Mouse (Mus musculus) stomach, embryonic 15.5 days (tissue): ENCODE data around the gene Gemin4. TPM values are rescaled to one million over a fixed set of nuclear protein-coding genes. Genes with fewer than 3 reads are reported as not detected.

ENCODE experiments used
- ATAC-seq: fragments of 200-750 bp; cut with Nextera tagmentation; 2 replicates; pipeline ENCODE4 v1.8.0; 2017; ENCODE audit warnings: low read depth, moderate number of reproducible peaks, moderate TSS enrichment; ENCODE audit not compliant: insufficient read depth, low FRiP score
- H3K27ac ChIP-seq: fragments of 300-500 bp; sonication (generic); 2 replicates; pipeline ENCODE4 v1.5.1; 2015; ENCODE audit warnings: mild to moderate bottlenecking, inconsistent platforms
- H3K27me3 ChIP-seq: fragments of 300-500 bp; sonication (generic); replicated peaks from 2 replicates; pipeline ENCODE4 v1.6.1; 2015; ENCODE audit warnings: inconsistent platforms
- H3K36me3 ChIP-seq: fragments of 300-500 bp; sonication (generic); 2 replicates; pipeline ENCODE4 v1.6.1; 2015; ENCODE audit warnings: inconsistent platforms
- H3K4me1 ChIP-seq: fragments of 300-500 bp; sonication (generic); 2 replicates; pipeline ENCODE4 v1.6.1; 2015; ENCODE audit warnings: inconsistent platforms
- H3K4me2 ChIP-seq: fragments of 300-500 bp; sonication (generic); 2 replicates; pipeline ENCODE4 v1.6.1; 2015; ENCODE audit warnings: mild to moderate bottlenecking, inconsistent platforms
- H3K4me3 ChIP-seq: fragments of 300-500 bp; sonication (generic); replicated peaks from 2 replicates; pipeline ENCODE4 v1.5.1; 2015; ENCODE audit warnings: inconsistent platforms
- H3K9ac ChIP-seq: fragments of 300-500 bp; sonication (generic); 2 replicates; pipeline ENCODE4 v1.6.1; 2015; ENCODE audit warnings: inconsistent platforms
- H3K9me3 ChIP-seq: fragments of 300-500 bp; sonication (generic); 2 replicates; pipeline ENCODE4 v1.6.1; 2016; ENCODE audit warnings: inconsistent platforms
- WGBS: fragments of 180-500 bp; shearing (Covaris S2); methylation state at CpG from one replicate; pipeline ENCODE4 v1.1.7; 2015; 5-methylcytosine and 5-hydroxymethylcytosine counted together
- polyA plus RNA-seq: library from polyadenylated mRNA; unstranded; fragments of >200 nt; fragmentation: Nextera tagmentation; extraction: Ambion mirVana; gene quantifications from 2 replicates; pipeline ENCODE4 v1.2.1, GENCODE M21; 2015

Gemin4 gene
- polyA plus RNA-seq, 1 experiment from 2014 or later, result 27.9 TPM

DNA sequence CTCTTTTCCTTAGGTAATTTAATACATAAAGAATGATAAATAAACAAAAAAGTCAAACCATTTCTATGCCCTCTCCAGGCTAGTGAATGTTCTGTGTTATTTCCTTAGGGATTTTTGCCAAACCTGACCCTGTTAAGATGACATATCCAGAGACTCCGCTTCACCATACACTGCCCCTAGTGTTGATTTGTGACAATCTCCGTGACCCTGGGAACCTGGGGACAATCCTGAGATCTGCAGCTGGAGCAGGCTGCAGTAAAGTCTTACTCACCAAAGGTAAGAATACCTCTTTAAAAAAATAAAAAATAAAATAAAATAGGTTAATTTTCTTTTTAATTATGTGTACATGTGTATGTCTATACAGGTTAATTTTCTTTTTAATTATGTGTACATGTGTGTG, 29.8 kb upstream of the Gemin4 start:
- no peak for ATAC-seq
- H3K27me3 ChIP-seq, result no peaks in the 10 kb centered on the region
- H3K9me3 ChIP-seq, result no peaks in the 10 kb centered on the region
- no peak overlapping the region for H3K4me3 ChIP-seq
- 57% methylated on average over 2 of the region's 2 CpGs for WGBS
- H3K36me3 ChIP-seq, result peaks cover 14% of the 10 kb centered on the region
- H3K27ac ChIP-seq, result no peak overlapping the region
- H3K9ac ChIP-seq, result no peak overlapping the region
- 0 out of 2 replicates have a peak, but pooled peaks cover 6% of the 10 kb centered on the region for H3K4me1 ChIP-seq
- no peak overlapping the region for H3K4me2 ChIP-seq

DNA sequence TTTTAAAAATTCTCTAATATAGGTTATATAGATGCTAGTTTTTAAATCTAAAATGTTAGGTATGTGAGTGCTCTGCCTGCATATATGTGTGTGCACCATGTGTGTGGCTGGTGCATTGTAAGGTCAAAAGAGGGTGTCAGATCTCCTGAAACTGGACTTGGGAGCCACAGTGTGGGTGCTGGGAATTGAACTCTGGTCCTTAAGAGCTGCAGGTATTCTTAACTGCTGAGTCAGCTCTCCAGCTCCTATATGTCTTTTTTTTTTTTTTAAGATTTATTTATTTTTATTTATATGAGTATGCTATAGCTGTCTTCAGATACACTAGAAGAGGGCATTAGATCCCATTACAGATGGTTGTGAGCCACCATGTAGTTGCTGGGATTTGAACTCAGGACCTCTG, 29.0 kb upstream of the Gemin4 start:
- ATAC-seq, result no peak
- no peak overlapping the region for H3K4me3 ChIP-seq
- H3K4me1 ChIP-seq, result 0 out of 2 replicates have a peak, but pooled peaks cover 6% of the 10 kb centered on the region
- H3K4me2 ChIP-seq, result no peak overlapping the region
- no peak overlapping the region for H3K27ac ChIP-seq
- H3K36me3 ChIP-seq, result peaks cover 14% of the 10 kb centered on the region
- H3K27me3 ChIP-seq, result no peaks in the 10 kb centered on the region
- no peak overlapping the region for H3K9ac ChIP-seq
- no peaks in the 10 kb centered on the region for H3K9me3 ChIP-seq

DNA sequence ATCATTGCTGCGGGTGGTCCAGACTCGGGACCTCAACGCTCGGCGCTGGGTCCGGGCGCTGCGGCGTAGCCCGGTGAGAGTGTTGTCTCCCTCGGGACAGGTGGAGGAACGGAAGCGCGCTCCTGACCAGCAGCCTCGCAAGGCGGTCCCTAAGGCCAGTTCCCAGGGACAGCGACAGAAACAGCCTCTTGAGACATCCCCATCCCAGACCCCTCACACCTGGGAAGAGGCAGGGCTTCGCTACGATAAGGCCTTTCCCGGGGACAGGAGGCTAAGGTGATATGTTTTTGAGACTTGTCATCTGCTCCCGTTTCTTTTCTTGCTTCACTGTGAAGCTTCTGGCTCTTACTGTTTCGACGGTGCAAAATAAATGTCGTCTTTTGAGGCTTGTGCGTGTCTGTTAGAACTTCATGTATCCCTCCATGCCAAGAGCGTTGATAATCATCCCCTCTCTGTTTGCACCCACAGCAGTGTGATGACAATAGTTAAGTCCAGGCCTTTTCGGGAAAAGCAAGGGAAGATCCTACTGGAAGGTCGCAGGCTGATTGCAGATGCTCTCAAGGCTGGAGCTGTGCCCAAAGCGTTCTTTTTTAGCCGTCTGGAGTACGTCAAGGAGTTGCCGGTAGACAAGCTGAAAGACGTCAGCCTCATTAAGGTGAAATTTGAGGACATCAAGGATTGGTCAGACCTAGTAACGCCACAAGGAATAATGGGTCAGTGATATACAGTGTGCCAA, 26.5 kb upstream of the Gemin4 start:
- ATAC-seq, result no peak; the same call in 1 of the 2 replicates
- Histone ChIP-seq H3K4me2 (peak overlapping the region; percentile 80), H3K27ac (peak overlapping the region; percentile 74), H3K4me1 (0 out of 2 replicates have a peak, but pooled peaks cover 6% of the 10 kb centered on the region), H3K4me3 (peak overlapping the region; percentile 86), H3K36me3 (peaks cover 11% of the 10 kb centered on the region), H3K27me3 (no peaks in the 10 kb centered on the region), H3K9ac (peak overlapping the region; percentile 83), H3K9me3 (no peaks in the 10 kb centered on the region)
- 2% methylated on average over 34 of the region's 34 CpGs for WGBS

DNA sequence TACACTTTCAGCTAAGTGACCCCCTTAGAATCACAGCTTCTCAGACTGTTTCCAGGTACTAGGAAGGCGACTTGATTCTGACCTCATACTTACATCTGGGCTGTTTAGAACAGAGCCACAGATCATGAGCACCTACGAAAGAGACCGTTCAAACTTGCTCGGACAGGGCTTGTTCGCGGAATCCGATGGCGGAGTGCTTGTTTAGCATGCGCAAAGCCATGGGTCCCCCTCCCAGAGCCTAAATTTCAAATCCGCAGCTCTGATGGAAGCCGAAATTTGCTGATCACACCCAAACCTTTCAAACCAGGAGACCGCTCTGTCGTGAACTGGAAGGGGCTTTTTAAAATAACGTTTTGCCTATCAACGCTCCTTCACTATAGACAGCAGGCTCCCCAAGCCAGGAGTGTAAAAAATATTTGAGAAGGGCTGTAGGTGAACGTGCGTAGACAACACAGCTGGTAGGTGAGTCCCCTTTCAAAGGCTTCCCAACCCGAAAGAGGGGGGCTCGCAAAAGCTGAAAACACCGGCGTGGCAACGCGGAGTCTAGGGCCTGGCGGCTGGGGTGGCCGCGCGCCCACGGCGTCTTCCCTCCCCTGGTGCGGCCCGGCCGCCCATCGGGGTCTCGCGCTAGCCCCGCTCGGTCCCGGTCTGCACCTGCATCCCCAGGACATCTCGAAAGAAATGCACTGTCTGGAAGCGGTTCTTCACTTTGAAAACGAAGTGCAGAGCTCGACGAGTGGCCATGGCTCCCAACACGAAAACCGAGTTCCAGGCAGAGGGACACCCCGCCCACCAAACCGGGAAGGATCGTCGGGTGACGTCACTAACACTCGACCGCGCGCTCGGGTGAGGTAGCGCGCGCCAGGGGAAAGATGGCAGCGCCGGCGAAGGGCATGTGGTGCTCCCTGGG, 25.7 kb upstream of the Gemin4 start, which contains the start of the genes Mrm3 and Glod4:
Gene Mrm3 (plus strand): TSS at position 815 of the 910 bp plus-strand sequence.
Gene Glod4 (minus strand): TSS at position 825 of the 910 bp plus-strand sequence.
- peak; percentile 81 for ATAC-seq
- Histone ChIP-seq H3K36me3 (peaks cover 11% of the 10 kb centered on the region), H3K4me3 (peak within 1 kb of the TSS; percentile 86), H3K4me2 (peak within 1 kb of the TSS; percentile 80), H3K9me3 (no peaks in the 10 kb centered on the region), H3K27me3 (no peaks in the 10 kb centered on the region), H3K27ac (peak within 1 kb of the TSS; percentile 74), H3K4me1 (0 out of 2 replicates have a peak, but pooled peaks cover 6% of the 10 kb centered on the region), H3K9ac (peak within 1 kb of the TSS; percentile 83)
- WGBS, result under 1% methylated on average over 61 of the region's 61 CpGs

DNA sequence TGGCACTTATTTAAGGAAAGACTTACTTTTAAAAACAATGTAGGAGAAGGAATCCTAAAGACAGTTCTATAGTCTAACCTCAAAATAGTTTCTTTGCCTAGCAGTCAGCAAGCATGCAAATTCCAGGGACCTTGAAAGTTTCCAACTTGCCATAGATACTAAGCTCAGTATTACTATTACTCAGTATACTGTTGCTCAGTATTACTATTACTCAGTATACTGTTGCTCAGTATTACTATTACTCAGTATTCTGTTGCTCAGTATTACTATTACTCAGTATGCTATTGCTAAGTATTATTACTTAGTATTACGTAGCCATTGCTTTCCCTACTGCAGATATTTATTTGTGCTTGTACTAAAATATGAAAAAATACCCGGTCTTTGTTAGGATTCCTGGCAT, 22.3 kb upstream of the Gemin4 start:
- WGBS, result 92% methylated on average over 2 of the region's 2 CpGs
- H3K36me3 ChIP-seq, result peaks cover 11% of the 10 kb centered on the region
- H3K4me3 ChIP-seq, result no peak overlapping the region
- H3K4me2 ChIP-seq, result no peak overlapping the region
- no peak for ATAC-seq
- no peak overlapping the region for H3K9ac ChIP-seq
- no peaks in the 10 kb centered on the region for H3K27me3 ChIP-seq
- 0 out of 2 replicates have a peak, but pooled peaks cover 3% of the 10 kb centered on the region for H3K4me1 ChIP-seq
- no peaks in the 10 kb centered on the region for H3K9me3 ChIP-seq
- H3K27ac ChIP-seq, result no peak overlapping the region

DNA sequence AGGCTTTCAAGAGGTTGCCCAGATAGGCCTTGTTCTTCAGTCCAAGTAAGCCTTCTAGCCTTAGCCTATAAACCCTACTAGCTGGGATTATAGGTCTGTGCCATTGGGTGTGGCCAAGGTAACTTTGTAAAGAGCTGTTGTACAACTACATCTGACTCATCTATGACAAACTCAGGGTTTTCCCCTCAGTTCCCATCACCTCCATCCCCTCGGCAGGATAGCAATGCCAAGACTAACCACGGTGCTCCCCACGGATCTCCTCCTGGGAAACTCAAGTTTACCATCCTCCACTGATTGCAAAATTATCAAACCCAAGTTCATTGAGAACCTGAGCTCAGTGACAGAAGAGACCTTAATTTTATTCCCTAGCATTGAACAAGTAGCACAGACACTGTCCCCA, 18.7 kb upstream of the Gemin4 start:
- H3K27ac ChIP-seq, result no peak overlapping the region
- no peaks in the 10 kb centered on the region for H3K9me3 ChIP-seq
- ATAC-seq, result no peak
- 85% methylated on average over 3 of the region's 3 CpGs for WGBS
- H3K9ac ChIP-seq, result no peak overlapping the region
- H3K27me3 ChIP-seq, result no peaks in the 10 kb centered on the region
- no peak overlapping the region for H3K4me2 ChIP-seq
- no peak overlapping the region for H3K4me3 ChIP-seq
- H3K4me1 ChIP-seq, result no peaks in the 10 kb centered on the region
- peaks cover 34% of the 10 kb centered on the region for H3K36me3 ChIP-seq

DNA sequence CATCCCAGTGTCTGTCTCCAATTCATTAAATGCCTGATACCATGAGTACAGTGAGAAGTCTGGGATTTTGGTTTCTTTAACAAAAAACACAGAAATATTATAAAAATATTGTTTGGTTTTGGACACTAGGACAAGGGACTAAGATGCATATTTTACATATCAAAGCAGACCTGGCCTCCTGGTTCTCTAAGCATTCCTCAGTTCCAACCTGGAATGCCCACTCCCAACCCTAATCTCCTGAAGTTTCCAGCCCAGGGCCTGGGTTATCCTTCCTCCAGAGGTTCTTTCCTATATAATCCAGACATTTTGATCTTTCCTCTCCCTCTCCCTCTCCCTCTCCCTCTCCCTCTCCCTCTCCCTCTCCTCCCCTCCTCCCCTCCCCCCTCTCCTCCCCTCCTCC, 7.6 kb upstream of the Gemin4 start:
- no peak for ATAC-seq

DNA sequence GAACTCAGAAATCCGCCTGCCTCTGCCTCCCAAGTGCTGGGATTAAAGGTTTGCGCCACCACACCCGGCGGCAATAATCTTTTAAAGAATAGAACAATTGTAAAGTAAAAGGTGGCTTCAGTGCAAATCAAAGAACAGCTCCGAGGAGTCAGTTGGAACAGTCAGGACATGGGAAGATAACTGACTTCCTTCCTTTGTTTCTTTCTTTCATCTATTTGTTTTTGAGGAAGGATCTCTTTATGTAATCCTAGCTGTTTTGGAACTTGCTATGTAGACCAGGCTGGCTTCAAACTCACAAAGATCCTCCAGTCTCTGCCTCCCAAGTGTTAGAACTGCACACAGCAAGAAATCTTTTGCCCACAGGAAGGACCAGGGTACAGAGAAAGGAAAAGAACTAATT, 7.2 kb upstream of the Gemin4 start:
- peaks cover 7% of the 10 kb centered on the region; the same call in 1 of the 2 replicates for H3K36me3 ChIP-seq
- ATAC-seq, result no peak
- 92% methylated on average over 5 of the region's 5 CpGs for WGBS

More for the DNA sequence above, 7.6 kb upstream of the Gemin4 start:
- no peak overlapping the region for H3K4me3 ChIP-seq
- H3K36me3 ChIP-seq, result peaks cover 4% of the 10 kb centered on the region; the same call in 1 of the 2 replicates
- H3K4me1 ChIP-seq, result no peaks in the 10 kb centered on the region
- H3K27me3 ChIP-seq, result no peaks in the 10 kb centered on the region
- no peak overlapping the region for H3K4me2 ChIP-seq
- H3K9me3 ChIP-seq, result no peaks in the 10 kb centered on the region
- no peak overlapping the region for H3K27ac ChIP-seq
- H3K9ac ChIP-seq, result no peak overlapping the region

DNA sequence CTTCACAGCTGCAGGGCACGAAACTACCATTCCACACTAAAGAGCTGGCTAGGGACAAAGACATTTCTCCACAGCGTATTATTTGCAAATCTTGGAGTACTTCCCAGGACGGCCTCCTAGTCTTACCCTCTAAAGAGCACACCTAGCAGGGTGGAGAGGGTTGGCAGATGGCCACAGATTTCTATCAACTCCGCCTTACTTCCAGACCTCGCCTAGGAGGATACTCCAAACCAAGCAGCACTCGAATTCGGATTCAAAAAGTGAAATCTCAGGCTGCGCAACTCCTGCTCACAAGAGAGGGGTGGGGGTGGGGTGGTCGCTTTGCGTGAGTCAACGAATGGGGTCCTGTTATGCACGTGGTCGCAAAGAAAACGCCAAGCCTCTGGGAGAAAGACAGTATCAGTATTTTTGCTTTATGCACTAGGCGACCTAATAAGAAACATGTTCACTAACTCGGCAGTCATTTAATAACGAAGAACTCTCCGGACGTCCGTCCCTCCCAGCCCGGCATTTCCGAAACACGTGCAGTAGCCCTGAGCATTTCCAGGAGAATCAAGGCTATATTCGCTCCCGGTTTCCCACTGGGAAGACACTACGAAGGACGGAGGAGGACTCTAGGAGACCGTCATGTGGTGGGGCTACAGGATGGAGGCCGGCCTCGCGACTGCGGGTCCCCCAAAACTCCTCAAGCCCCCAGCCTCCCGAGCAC, 629 bp downstream of the Gemin4 start:
- H3K9me3 ChIP-seq, result no peaks in the 10 kb centered on the region
- peak overlapping the region; percentile 93 for H3K4me3 ChIP-seq
- no peaks in the 10 kb centered on the region for H3K4me1 ChIP-seq
- 2% methylated on average over 33 of the region's 33 CpGs for WGBS
- no peaks in the 10 kb centered on the region for H3K27me3 ChIP-seq
- H3K4me2 ChIP-seq, result peak overlapping the region; percentile 73
- H3K27ac ChIP-seq, result peak overlapping the region; percentile 96
- H3K36me3 ChIP-seq, result peaks cover 21% of the 10 kb centered on the region
- H3K9ac ChIP-seq, result peak overlapping the region; percentile 82
- peak; percentile 23 for ATAC-seq

More for the DNA sequence above, 7.2 kb upstream of the Gemin4 start:
- Histone ChIP-seq H3K27ac (no peak overlapping the region), H3K9ac (no peak overlapping the region), H3K27me3 (no peaks in the 10 kb centered on the region), H3K4me3 (no peak overlapping the region), H3K9me3 (no peaks in the 10 kb centered on the region), H3K4me2 (no peak overlapping the region), H3K4me1 (no peaks in the 10 kb centered on the region)

DNA sequence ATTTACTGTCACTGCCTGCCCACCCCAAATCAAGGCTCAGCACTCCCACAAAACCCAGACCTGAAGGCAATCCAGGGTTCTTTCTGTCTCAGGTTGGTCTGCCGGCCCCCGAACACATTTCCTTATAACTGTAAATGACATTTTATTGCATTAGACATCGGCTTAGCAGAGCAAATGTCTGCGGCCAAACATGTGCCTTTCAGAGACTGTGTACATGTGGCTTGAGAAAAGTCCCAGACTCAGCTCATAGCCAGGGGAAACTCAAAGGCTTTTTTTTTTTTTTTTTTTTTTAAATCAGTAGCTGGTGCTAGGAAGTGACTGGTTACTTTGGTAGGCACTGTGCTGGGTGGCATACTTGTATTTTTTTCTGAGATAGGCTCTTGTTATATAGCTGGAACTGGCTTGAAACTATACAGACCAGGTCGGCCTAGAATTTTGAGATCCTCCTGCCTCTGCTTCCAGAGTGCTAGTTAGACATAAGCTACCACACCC, 1.4 kb downstream of the Gemin4 start:
- Histone ChIP-seq H3K4me3 (peak overlapping the region; percentile 93), H3K9me3 (no peaks in the 10 kb centered on the region), H3K4me2 (peak overlapping the region; percentile 73), H3K36me3 (peaks cover 22% of the 10 kb centered on the region), H3K9ac (no peak overlapping the region), H3K4me1 (no peaks in the 10 kb centered on the region), H3K27me3 (no peaks in the 10 kb centered on the region), H3K27ac (peak overlapping the region; percentile 96)
- ATAC-seq, result no peak
- 88% methylated on average over 5 of the region's 5 CpGs for WGBS

DNA sequence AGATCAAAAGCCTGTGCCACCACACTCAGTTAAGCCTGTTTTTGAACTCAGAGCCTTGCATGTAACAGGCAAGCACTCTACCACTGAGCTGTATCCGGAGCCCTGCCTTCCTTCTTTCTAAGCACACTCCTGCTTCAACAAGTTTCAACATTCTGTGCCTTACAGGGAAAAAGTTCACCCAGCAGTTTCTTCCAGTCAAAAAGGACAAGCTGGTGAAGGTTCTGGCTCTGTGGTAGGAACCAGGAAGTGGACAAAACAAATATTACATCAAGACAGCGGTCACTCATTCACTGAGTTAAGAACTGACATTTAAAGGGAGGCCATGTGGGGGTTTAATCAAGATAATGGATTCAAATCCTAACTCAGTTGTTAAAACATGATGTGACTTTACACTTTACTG, 2.5 kb downstream of the Gemin4 start:
- H3K27ac ChIP-seq, result peak overlapping the region; percentile 68; the same call in 1 of the 2 replicates
- peaks cover 22% of the 10 kb centered on the region for H3K36me3 ChIP-seq
- no peaks in the 10 kb centered on the region for H3K9me3 ChIP-seq
- no peak overlapping the region for H3K4me2 ChIP-seq
- H3K27me3 ChIP-seq, result no peaks in the 10 kb centered on the region
- ATAC-seq, result no peak
- no peak overlapping the region for H3K9ac ChIP-seq
- 81% methylated on average over 2 of the region's 2 CpGs for WGBS
- no peak overlapping the region for H3K4me3 ChIP-seq
- H3K4me1 ChIP-seq, result peaks cover 3% of the 10 kb centered on the region; the same call in 1 of the 2 replicates
